Mouse (Mus musculus) CH12.LX (cell line): ENCODE data around the gene Dixdc1. TPM values are rescaled to one million over a fixed set of nuclear protein-coding genes. Genes with fewer than 3 reads are reported as not detected.

Experiments used
- DNase-seq: peaks from one replicate; pipeline ENCODE4 v3.0.0-alpha.2; 2013; ENCODE audit errors: extremely low read depth
- H3K27ac ChIP-seq: 2 replicates; pipeline ENCODE4 v1.5.1; 2012; ENCODE audit warnings: low read depth, mild to moderate bottlenecking, control low read depth, moderate library complexity; ENCODE audit not compliant: insufficient read depth
- H3K27me3 ChIP-seq: replicated peaks from 2 replicates; pipeline ENCODE3; 2012; ENCODE audit warnings: inconsistent platforms
- H3K36me3 ChIP-seq, 2 experiments: replicated peaks in 1 of 2; 2 replicates each; pipeline versions ENCODE3 to v1.6.1; 2012; ENCODE audit warnings: inconsistent platforms in 1 of 2, low read length in 1 of 2, mild to moderate bottlenecking in 1 of 2, mixed read lengths in 1 of 2, moderate library complexity in 1 of 2; ENCODE audit not compliant: control insufficient read depth in 1 of 2, insufficient read depth in 1 of 2
- H3K4me1 ChIP-seq, 2 experiments: 2 replicates each; pipeline ENCODE4 v1.6.1; 2012; ENCODE audit warnings: inconsistent platforms in 1 of 2, moderate library complexity in 1 of 2; ENCODE audit not compliant: insufficient read depth in 2 of 2, control insufficient read depth in 1 of 2
- H3K4me2 ChIP-seq: 2 replicates; pipeline ENCODE4 v1.6.1; 2012; ENCODE audit warnings: low read depth, mild to moderate bottlenecking, control low read depth; ENCODE audit not compliant: poor library complexity, insufficient read depth, severe bottlenecking
- H3K4me3 ChIP-seq, 3 experiments: fragments of 150-350 bp in 1 of 3; sonication (generic) in 1 of 3; replicated peaks in 1 of 3; 2 replicates each; pipeline versions ENCODE3 to v1.5.1; 2011 to 2012; ENCODE audit warnings: low read depth in 2 of 3, low read length in 2 of 3, mild to moderate bottlenecking in 2 of 3, moderate library complexity in 2 of 3, control low read depth in 1 of 3, improper control_type of control experiment in 1 of 3, inconsistent platforms in 1 of 3, mixed read lengths in 1 of 3; ENCODE audit not compliant: poor library complexity in 1 of 3
- H3K79me2 ChIP-seq: replicated peaks from 2 replicates; pipeline ENCODE4 v1.6.1; 2012; ENCODE audit warnings: mild to moderate bottlenecking, moderate library complexity; ENCODE audit not compliant: control insufficient read depth, poor library complexity, insufficient read depth, severe bottlenecking; ENCODE audit errors: extremely low read depth
- H3K9ac ChIP-seq: 2 replicates; pipeline ENCODE4 v1.6.1; 2012; ENCODE audit warnings: low read depth, mild to moderate bottlenecking, control low read depth, moderate library complexity; ENCODE audit not compliant: insufficient read depth
- H3K9me3 ChIP-seq: replicated peaks from 2 replicates; pipeline ENCODE3; 2012; ENCODE audit warnings: low read length, inconsistent platforms, mixed read lengths
- BHLHE40 ChIP-seq: IDR thresholded peaks from 2 replicates; pipeline ENCODE4 v1.6.1; 2011; ENCODE audit warnings: mild to moderate bottlenecking, low read depth, low read length, improper control_type of control experiment
- CHD1 ChIP-seq: IDR thresholded peaks from 2 replicates; pipeline ENCODE4 v1.6.1; 2012; ENCODE audit warnings: low read depth, low read length, improper control_type of control experiment, inconsistent platforms
- CHD2 ChIP-seq: IDR thresholded peaks from 2 replicates; pipeline ENCODE4 v1.6.1; 2011; ENCODE audit warnings: low read length, improper control_type of control experiment
- CTCF ChIP-seq, 2 experiments: IDR thresholded peaks in 1 of 2; conservative IDR thresholded peaks in 1 of 2; 2 replicates each; pipeline ENCODE4 v1.5.1; 2011 to 2012; ENCODE audit warnings: low read depth in 2 of 2, low read length in 2 of 2, improper control_type of control experiment in 1 of 2, inconsistent platforms in 1 of 2, mild to moderate bottlenecking in 1 of 2, moderate library complexity in 1 of 2
- E2F4 ChIP-seq: IDR thresholded peaks from 2 replicates; pipeline ENCODE4 v1.6.1; 2011; ENCODE audit warnings: low read depth, low read length, improper control_type of control experiment; ENCODE audit not compliant: insufficient replicate concordance
- EP300 ChIP-seq: IDR thresholded peaks from 2 replicates; pipeline ENCODE4 v1.6.1; 2011; ENCODE audit warnings: low read length, improper control_type of control experiment
- GABPA ChIP-seq: IDR thresholded peaks from 2 replicates; pipeline ENCODE4 v1.6.1; 2012; ENCODE audit warnings: low read depth, low read length, improper control_type of control experiment, inconsistent platforms; ENCODE audit not compliant: insufficient replicate concordance
- HCFC1 ChIP-seq: IDR thresholded peaks from 2 replicates; pipeline ENCODE4 v1.6.1; 2012; ENCODE audit warnings: low read depth, mild to moderate bottlenecking, inconsistent platforms, low read length, improper control_type of control experiment
- IRF4 ChIP-seq: IDR thresholded peaks from 2 replicates; pipeline ENCODE4 v1.6.1; 2014; ENCODE audit warnings: low read depth, mild to moderate bottlenecking, inconsistent platforms, low read length, improper control_type of control experiment
- JUND ChIP-seq: conservative IDR thresholded peaks from 2 replicates; pipeline ENCODE4 v1.6.1; 2011; ENCODE audit warnings: low read depth, low read length, improper control_type of control experiment
- KAT2A ChIP-seq: IDR thresholded peaks from 2 replicates; pipeline ENCODE4 v1.6.1; 2012; ENCODE audit warnings: low read length, improper control_type of control experiment, inconsistent platforms; ENCODE audit not compliant: insufficient replicate concordance
- MAZ ChIP-seq: IDR thresholded peaks from 2 replicates; pipeline ENCODE4 v1.6.1; 2012; ENCODE audit warnings: low read depth, mild to moderate bottlenecking, inconsistent platforms, low read length, improper control_type of control experiment, moderate library complexity
- MEF2A ChIP-seq: IDR thresholded peaks from 2 replicates; pipeline ENCODE4 v1.6.1; 2014; ENCODE audit warnings: low read depth, mild to moderate bottlenecking, inconsistent platforms, low read length, improper control_type of control experiment, borderline replicate concordance
- MXI1 ChIP-seq: IDR thresholded peaks from 2 replicates; pipeline ENCODE4 v1.6.1; 2011; ENCODE audit warnings: mild to moderate bottlenecking, low read depth, low read length, improper control_type of control experiment
- MYC ChIP-seq: IDR thresholded peaks from 2 replicates; pipeline ENCODE4 v1.6.1; 2011; ENCODE audit warnings: low read depth, mild to moderate bottlenecking, improper control_type of control experiment, low read length
- NELFE ChIP-seq: IDR thresholded peaks from 2 replicates; pipeline ENCODE4 v1.6.1; 2011; ENCODE audit warnings: low read depth, low read length, improper control_type of control experiment
- NRF1 ChIP-seq: IDR thresholded peaks from 2 replicates; pipeline ENCODE4 v1.6.1; 2014; ENCODE audit warnings: low read depth, mild to moderate bottlenecking, inconsistent platforms, low read length, improper control_type of control experiment, moderate library complexity
- POLR2A ChIP-seq: IDR thresholded peaks from 2 replicates; pipeline ENCODE4 v1.6.1; 2011; ENCODE audit warnings: low read depth, mild to moderate bottlenecking, improper control_type of control experiment, low read length
- TBP ChIP-seq: conservative IDR thresholded peaks from 2 replicates; pipeline ENCODE4 v1.6.1; 2011; ENCODE audit warnings: low read depth, low read length, improper control_type of control experiment
- TCF12 ChIP-seq: IDR thresholded peaks from 2 replicates; pipeline ENCODE4 v1.6.1; 2014; ENCODE audit warnings: low read depth, mild to moderate bottlenecking, inconsistent platforms, low read length, improper control_type of control experiment
- UBTF ChIP-seq: IDR thresholded peaks from 2 replicates; pipeline ENCODE4 v1.6.1; 2012; ENCODE audit warnings: low read depth, mild to moderate bottlenecking, inconsistent platforms, low read length, improper control_type of control experiment, moderate library complexity
- USF1 ChIP-seq: IDR thresholded peaks from 2 replicates; pipeline ENCODE4 v1.6.1; 2014; ENCODE audit warnings: low read depth, mild to moderate bottlenecking, inconsistent platforms, low read length, improper control_type of control experiment
- USF2 ChIP-seq: conservative IDR thresholded peaks from 2 replicates; pipeline ENCODE4 v1.6.1; 2011; ENCODE audit warnings: low read depth, low read length, improper control_type of control experiment
- ZC3H11A ChIP-seq: IDR thresholded peaks from 2 replicates; pipeline ENCODE4 v1.6.1; 2012; ENCODE audit warnings: low read depth, mild to moderate bottlenecking, inconsistent platforms, low read length, improper control_type of control experiment
- ZKSCAN1 ChIP-seq: IDR thresholded peaks from 2 replicates; pipeline ENCODE4 v1.6.1; 2012; ENCODE audit warnings: low read depth, inconsistent platforms, low read length, improper control_type of control experiment, borderline replicate concordance
- ZMIZ1 ChIP-seq: IDR thresholded peaks from 2 replicates; pipeline ENCODE4 v1.6.1; 2012; ENCODE audit warnings: low read depth, mild to moderate bottlenecking, inconsistent platforms, low read length, improper control_type of control experiment
- dilution Hi-C: fragments of 300-500 bp; cut with MboI; formaldehyde crosslinking; loops from 2 replicates; pipeline ENCODE4 v1.14.3; 2020; ENCODE audit warnings: low sequenced_read_pairs; ENCODE audit not compliant: extremely low pct_unique_long_range_greater_than_20kb, extremely low pct_ligation_motif_present
- in situ Hi-C: fragments of 300-500 bp; cut with MboI; formaldehyde crosslinking; loops from 3 replicates; pipeline ENCODE4 v1.14.3; 2019; ENCODE audit warnings: low sequenced_read_pairs, low pct_ligation_motif_present, low pct_unique_long_range_greater_than_20kb, mixed read lengths
- polyA plus RNA-seq: library from polyadenylated mRNA; unstranded; fragments of >175 nt; gene quantifications from 2 replicates; pipeline ENCODE4 v1.2.1, GENCODE M21; 2012; ENCODE audit warnings: low read depth; ENCODE audit not compliant: insufficient read length
- total RNA-seq, 2 experiments: library from RNA; depleted of rRNA; stranded (reverse); fragments of 300-350 nt in 1 of 2; fragments of >200 nt in 1 of 2; gene quantifications; 2 replicates each; pipeline ENCODE4 v1.2.3; 2012 to 2014

Gene Dixdc1
- total and polyA plus RNA-seq, 3 experiments = 0.13 to 0.23 (median 0.21) TPM

DNA sequence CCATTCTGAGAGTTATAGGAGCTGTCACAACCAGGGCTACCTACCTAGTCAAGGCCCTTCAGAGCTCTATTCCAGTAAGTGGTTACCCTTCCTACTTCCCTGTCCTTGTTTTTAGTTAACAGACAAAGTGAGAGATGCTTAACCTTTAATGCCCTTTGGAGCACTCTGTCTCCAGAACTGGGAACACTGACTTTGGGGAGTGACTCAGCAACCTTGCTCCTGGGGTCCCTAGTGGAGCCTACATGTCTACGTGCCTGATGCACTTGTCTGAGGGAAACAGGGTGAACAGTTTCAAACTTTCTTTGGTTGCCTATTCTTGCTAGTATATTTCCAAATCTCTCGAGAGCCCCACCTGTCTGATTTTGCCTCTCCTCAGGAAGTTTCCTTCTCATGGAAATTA is 3.4 kb upstream of the Dixdc1 start:
- dilution Hi-C loops = no loop called here
- TF ChIP-seq JUND (no peak), IRF4 (no peak), TBP (no peak), CHD2 (no peak), KAT2A (no peak), BHLHE40 (no peak), NRF1 (no peak), NELFE (no peak), EP300 (no peak), MXI1 (no peak), USF1 (no peak), MEF2A (no peak)
- DNase-seq = no peak

DNA sequence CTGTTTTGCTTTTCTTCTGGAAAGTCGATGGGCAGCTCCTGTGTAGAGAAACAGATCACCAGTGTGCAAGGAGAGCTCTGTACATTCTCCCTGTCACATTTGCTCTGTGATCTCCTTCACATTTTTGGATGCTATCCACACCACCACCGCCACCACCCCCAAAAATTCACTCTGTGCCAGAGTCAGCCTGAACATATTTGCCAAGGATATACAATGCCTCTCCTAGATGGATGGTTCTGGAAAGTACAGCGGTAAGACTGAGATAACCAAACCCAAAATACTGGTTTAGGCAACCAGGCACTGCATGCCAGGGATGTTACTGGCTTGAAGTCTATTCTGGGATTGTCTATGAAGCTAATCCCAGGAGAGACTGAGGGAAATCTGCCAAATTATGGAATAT is 2.9 kb upstream of the Dixdc1 start:
- dilution Hi-C loops = no loop called here
- Histone ChIP-seq H3K79me2 (no peaks in the 10 kb centered on the region), H3K4me2 (no peak overlapping the region), H3K4me3 (no peak overlapping the region), H3K4me1 (peaks cover 3 to 10% of the 10 kb centered on the region in 2 experiments; a peak in 3 of 4 replicates), H3K9me3 (no peaks in the 10 kb centered on the region), H3K27me3 (no peaks in the 10 kb centered on the region), H3K27ac (no peak overlapping the region), H3K36me3 (no peaks in the 10 kb centered on the region), H3K9ac (no peak overlapping the region)
- DNase-seq = no peak
- no peak for TF ChIP-seq ZKSCAN1
- no peak for TF ChIP-seq USF2
- no peak for TF ChIP-seq IRF4
- no peak for TF ChIP-seq MYC
- TF ChIP-seq E2F4 = no peak
- TF ChIP-seq CHD1 = no peak
- no peak for TF ChIP-seq GABPA
- TF ChIP-seq ZC3H11A = no peak
- no peak for TF ChIP-seq CHD2
- no peak for TF ChIP-seq USF1
- TF ChIP-seq MXI1 = no peak
- no peak for TF ChIP-seq HCFC1
- TF ChIP-seq KAT2A = no peak
- TF ChIP-seq TCF12 = no peak
- no peak for TF ChIP-seq ZMIZ1
- TF ChIP-seq UBTF = no peak
- no peak for TF ChIP-seq CTCF (conservative IDR thresholded peaks at IDR 0.05 in 1 of 2, IDR thresholded peaks at IDR 0.05 in 1 of 2; ENCODE audit: low read depth in 2 of 2, low read length in 2 of 2)
- no peak for TF ChIP-seq MAZ
- no peak for TF ChIP-seq POLR2A
- in situ Hi-C loops = no loop called here

More for the DNA sequence above, 3.4 kb upstream of the Dixdc1 start:
- in situ Hi-C loops = no loop called here
- Histone ChIP-seq H3K4me1 (peaks cover 3 to 10% of the 10 kb centered on the region in 2 experiments; a peak in 3 of 4 replicates), H3K27me3 (no peaks in the 10 kb centered on the region), H3K9ac (no peak overlapping the region), H3K79me2 (no peaks in the 10 kb centered on the region), H3K27ac (no peak overlapping the region), H3K4me3 (no peak overlapping the region), H3K4me2 (no peak overlapping the region), H3K36me3 (no peaks in the 10 kb centered on the region), H3K9me3 (no peaks in the 10 kb centered on the region)
